Mouse (Mus musculus): ENCODE results near the gene Anp32e.
"Not testable (repeated sequence)": the region's sequence is repeated elsewhere in the genome, so short reads cannot be mapped to it uniquely, and the experiment has no call there.

GRCm38 (mm10) chr3:95895501-95895900 is 33.5 kb upstream of the Anp32e start:
- not testable (repeated sequence) for TF ChIP-seq EP300 (optimal IDR thresholded peaks at IDR 0.05); CTCF (IDR thresholded peaks at IDR 0.05; ENCODE audit: low read depth)

All from stomach, postnatal 0 days (tissue).